Mouse (Mus musculus): ENCODE measurements around the gene Zfp362.

Zfp362 gene

DNA sequence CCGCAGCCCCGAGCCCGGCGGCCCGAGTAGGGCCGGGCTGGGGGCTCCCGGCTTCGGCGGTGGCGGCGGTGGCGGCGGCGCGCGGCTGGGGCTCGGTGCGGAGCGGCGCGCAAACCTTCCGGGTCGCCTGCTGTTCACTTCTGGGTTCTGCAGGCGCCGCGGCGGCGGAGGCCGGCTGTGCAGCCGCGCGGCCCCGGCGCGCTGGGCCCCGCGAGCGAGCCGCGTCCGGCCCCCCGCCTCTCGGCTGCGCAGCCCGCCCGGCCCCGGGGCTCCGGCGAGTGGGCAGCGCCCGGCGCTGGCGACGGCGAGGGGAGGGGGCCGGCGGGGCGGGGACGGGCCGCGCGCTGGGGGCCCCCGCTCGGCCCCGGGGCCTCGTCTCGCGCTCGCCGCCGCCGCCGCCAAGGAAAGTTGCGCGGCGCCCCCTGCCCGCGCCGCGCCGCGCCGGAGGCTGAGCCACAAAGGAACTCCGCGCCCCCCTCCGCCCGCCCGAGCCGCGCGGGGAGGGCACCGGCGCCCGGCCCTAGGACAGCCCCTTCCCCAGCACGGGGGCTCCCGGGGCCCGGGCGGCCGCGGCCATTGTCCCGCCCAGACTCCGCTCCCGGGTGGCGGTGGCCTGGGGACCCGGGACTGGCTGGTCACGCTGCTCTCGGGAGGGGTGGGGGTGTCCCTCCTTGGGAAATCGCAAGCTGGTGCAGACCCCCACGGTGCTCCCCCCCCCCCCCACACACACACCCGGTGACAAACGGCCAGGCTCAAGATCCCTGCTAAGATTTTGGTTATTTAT is at the start of gene Zfp362:
Gene Zfp362 (minus strand): TSS at position 3 of the 784 bp plus-strand sequence.
- no peak for DNase-seq (ENCODE audit: low read depth, low spot score)

DNA sequence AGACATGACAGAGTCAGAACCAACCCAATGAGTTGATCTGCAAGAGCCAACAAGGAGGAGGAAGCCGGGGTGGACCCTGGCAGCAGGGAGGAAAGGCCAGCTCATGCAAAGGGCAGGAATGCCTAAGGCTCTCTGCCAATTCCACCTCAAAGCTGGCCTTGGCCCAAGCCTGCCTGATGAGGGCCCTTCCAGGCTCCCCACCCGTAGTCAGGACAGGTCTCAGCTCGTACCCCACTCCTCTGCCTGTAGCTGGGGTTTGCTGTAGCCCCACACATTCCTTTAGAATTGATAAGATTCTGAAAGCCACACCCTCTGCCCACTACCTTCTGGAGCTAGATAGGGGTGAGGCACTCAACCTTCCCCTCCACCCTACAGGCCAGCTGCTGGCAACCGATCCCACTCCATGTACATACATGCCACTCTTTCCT is 49.8 kb upstream of the Zfp362 start:
- no peak for DNase-seq (ENCODE audit: low read depth, low spot score)

DNA sequence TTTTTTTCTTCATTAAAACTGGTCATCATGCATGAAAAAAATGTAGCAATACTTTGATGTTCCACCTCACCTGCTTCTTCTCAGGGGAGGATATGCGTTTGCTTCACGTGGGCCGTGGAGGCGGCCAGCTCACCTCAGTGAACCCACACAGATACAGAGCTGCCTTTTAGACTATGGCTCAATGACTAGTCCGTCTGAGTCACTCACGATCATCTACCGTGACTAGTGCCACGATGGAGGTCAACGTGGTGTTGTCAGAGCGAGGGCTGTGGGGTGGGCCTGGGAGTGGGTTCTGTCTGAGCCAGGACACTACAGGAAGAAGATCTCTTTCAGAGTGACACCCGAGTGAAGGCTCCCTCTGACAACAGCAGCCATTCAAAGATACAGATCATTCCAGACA is 47.3 kb upstream of the Zfp362 start:
- no peak for DNase-seq (ENCODE audit: low read depth, low spot score)

DNA sequence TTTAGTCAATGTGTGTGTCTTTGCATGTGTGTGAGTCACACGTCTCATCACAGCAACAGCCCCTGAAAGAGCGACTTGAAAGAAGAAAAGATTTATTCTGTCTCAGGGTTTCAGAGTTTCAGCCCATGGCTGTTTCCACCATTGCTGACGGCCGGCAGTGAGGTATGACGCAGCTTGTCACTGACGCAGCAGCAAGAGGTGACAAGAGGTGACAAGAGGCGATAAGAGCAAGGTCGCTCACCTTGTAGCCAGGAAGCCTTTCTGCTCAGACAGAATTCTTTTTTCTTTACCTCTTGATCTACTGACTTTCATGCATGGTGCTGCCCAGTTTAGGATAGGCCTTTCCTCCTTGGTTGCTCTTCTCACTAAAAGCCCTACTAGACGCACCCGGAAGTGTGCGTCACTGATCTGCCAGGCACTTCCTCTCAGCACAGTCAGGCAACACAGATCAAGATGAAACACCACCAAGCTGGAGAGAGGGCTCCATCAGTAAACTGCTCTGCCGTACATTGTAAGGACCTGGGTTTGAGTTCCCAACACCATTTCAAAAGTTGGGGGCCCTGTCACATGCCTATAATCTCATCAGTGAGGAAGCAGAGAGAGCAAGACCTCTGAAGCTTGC is 46.5 kb upstream of the Zfp362 start:
- DNase-seq (ENCODE audit: low read depth, low spot score), result no peak

DNA sequence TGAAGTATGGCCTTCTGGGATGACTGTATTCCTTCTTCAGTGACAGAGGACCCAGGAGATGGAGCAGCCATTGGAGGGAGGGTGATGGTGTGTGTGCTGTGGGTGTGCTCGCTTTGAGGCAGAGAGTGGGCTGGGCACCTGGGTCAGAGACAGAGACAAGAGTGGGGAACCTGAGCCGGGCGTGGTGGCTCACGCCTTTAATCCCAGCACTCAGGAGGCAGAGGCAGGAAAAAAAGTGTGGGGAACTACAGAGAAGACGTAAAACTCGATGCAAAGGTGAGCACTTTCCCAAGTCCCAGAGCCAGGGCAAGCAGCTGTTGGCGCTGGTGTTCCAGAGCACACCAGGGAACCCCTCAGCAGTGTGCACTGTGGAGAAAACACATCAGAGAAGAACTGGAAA is 43.8 kb upstream of the Zfp362 start:
- DNase-seq (ENCODE audit: low read depth, low spot score), result no peak

DNA sequence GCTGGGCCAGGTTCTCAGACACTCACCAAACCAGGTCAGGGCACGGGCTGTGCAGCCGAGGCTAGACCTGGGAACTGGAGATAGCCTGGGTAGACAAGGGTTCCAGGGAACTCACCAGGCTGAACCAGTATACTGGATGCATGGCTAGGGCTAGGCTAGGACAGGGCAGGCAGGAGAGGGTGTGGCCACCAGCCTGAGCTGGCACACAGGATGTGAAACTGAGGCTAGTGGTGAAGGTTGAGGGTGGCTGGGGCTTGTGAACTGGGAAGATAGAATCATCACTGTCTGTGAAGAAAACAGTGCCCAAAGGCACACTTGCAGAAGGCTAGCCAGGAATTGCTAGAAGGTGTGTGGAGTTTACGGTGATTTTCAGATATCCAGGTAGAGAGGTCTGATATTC is 43.1 kb upstream of the Zfp362 start:
- DNase-seq (ENCODE audit: low read depth, low spot score), result no peak

DNA sequence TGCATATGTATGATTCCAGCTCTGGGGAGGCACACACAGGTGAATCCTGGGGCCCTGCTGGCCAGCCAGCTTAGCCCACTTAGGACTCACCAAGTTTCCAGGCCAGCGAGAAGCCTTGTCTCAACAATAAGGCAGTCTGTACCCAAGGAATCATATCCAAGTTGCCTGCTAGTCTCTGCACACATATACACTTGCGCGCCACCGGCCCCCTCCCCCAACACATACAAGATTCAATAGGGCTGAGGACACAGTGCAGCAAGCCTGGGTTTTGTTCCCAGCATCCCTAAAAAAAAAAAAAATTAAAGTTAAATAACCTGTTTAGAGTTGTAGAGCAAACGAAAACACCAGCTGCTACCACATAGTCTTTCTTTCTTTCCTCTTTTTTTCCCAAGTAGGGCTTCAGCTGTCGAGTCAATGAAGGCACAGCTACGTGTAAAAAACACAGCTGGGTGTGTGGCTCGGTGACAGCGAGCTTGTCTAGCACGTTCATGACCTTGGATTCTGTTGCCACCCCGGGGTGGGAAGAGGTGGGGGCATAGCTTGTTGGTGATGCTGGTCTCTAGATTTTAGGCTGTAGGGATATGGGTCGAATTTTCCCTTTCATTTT is 39.6 kb upstream of the Zfp362 start:
- no peak for DNase-seq (ENCODE audit: low read depth, low spot score)

GRCm38 (mm10) chr4:128844566-128844965 is 38.7 kb upstream of the Zfp362 start:
- DNase-seq (ENCODE audit: low read depth, low spot score), result no peak

DNA sequence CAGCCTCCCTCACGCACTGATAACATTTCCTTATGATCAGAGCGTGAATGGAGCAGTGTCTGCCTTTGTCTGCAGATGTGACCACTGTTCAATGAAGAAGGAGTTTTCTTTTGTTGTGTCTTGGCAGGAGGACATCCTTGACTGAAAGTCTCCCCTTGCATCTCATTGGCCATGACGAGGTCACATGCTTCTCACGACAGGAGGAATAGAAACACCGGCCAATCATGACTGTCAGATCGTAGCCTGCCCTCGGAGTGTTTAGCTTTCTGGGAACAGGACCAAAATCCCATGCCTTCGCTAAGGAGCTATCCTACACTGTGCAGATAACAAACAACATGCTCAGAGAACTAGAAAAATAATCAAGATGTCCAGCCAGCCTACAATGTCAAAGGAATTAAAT is 35.4 kb upstream of the Zfp362 start:
- DNase-seq (ENCODE audit: low read depth, low spot score), result no peak

DNA sequence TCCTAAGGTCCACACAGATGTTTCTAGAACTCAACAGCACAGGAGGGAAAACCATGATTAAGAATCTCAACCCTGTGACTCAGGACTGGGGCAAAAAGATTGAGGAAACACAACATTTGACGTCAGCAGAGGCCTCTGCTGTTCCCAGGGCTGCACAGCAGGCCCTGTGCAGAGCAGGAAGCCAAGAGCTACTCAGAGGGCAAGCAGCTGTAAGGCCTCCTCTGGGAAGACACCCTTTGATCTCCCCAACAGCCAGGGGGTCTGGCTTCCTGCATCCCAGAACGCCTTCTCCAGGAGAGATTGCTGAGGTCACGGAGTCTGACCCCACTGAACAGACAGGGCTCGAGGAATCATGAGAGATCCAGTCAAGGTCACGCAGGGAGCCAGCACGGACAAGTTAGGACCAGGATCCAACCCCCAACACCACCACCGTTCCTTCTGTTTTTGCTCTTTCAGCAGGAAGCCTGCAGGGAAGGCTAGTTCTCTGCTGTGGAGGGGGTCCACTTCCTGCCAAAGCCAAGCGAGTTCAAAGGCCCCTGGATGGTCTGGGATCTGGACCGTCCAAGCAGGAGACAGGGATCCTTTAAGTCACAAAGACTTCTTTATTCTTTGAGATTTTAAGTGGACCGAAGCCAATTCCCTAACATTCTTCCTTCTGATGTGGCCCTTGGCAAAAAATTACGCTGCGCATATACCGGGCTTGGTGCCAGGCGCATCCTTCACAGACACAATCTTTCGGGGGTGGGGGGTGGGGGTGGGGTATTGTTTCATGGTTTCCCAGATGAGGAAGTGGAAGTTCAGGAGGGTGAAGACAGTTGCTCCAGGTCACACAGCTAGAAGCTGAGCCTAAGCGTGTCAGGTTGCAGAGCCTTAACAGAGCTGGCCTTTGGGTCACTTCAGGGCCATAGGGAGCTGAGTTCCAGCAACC is 34.2 kb upstream of the Zfp362 start:
- no peak for DNase-seq (ENCODE audit: low read depth, low spot score)

DNA sequence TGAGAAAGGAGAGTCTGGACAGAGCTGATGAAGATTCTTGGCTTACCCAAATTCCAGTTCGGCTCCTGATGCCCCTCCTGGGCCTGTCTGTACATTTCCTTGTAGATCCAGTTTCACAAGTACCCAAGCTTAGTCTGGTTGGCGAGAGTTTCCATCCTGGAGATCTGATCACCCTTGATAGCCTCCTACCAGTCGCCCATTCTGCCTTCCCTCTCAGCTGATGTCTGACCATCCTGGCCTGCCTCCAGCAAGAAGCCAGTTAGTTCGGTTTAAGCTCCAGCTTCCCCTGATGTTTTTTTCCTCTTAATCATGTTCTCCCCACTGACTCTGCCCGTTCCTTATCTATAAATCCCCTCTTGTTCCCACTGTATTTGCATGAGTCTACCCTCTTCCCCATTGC is 32.4 kb upstream of the Zfp362 start:
- DNase-seq (ENCODE audit: low read depth, low spot score), result no peak

DNA sequence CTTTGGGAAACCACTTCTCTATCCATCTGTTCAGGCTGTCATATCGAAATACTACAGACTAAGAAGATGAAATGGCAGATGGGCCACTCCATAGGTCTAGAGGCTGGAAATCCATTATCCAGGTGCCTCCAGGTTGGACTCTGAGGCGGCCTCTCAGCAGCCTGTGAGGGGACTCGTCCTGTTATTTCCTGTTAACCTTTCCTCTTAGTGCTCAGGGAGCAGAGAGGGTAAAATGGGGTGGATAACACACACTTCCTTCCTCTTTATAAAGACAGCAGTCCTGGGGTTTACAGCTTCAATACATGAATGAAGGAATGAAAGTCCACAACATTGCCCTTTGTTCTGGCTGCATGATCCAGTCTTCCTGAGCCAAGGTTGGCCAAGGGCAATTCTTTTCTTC is 18.3 kb upstream of the Zfp362 start:
- DNase-seq (ENCODE audit: low read depth, low spot score), result no peak

DNA sequence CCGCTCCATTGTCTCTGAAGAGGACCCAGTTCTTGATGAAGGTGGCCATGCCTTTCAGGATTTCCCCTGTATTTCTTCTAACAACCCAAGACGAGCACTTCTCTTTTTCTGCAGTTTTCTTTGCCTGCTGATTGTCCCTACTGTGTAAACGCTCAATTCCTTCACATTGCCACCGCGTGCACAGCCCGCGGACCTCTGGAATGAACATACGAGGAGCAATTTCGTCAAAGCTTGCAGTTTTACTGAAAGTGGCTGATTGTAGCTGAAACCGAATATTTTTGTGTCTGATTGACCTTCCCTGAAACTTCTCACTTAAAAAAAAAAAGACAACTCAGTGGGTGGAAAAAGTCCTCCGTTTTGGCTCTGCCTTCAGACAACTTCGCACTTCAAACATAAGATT is 14.7 kb upstream of the Zfp362 start:
- no peak for DNase-seq (ENCODE audit: low read depth, low spot score)

DNA sequence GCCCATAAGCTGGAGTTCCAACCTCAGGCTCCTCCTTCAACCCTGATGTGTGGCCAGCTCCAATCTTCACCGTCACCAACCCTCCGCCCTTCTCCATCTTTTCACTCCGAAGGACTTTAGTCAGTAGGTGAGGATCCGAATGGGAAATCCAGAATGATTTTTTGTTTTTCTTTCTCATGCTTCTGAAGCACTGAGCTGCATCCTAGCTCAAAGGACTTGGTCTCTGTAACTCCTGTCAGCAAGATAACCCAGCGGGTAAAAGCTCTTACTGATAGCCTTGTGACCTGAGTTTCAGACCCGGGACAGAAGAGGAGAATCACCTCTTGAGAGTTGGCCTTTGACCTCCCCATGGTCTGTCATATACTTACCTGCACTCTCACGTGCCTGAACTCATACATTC is 11.2 kb upstream of the Zfp362 start:
- no peak for DNase-seq (ENCODE audit: low read depth, low spot score)

DNA sequence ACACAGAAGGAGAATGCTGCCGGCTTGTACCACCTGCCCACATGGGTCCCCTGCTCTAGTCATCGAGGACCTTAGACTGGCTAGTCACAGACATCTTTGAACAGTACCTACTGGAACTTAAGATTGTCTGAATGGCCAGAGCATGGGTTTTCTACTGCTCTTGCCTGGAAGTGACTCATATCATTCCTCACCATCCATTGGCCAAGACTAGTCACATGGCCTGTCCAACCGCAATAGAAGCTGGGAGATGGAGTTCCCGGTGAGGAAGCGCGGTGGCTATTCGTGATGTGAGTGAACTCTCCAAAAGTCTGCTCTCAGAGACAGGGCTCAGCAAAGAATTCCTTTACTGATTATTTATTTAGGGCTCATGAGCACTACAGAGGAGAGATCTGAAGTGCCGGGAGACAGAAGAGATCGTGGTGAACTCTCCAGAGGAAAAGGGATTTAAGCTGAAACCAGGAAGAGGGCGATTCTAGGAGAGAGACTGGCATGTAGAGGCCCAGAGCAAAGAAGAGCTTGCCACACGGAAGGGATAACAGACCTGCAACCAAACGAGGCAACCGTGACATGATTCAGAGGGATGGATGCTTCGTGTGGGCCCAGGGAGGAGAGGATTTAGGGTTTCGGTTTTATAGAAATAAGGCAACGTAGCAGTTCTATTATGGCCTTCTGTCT is 5.7 kb upstream of the Zfp362 start:
- DNase-seq (ENCODE audit: low read depth, low spot score), result peak; percentile 85

- no peak for DNase-seq (ENCODE audit: low read depth, low spot score)
Observed at GRCm38 (mm10) chr4:128806827-128807179, 958 bp upstream of the Zfp362 start.

GRCm38 (mm10) chr4:128805150-128806042 is 449 bp downstream of the Zfp362 start:
- no peak for DNase-seq (ENCODE audit: low read depth, low spot score)

DNA sequence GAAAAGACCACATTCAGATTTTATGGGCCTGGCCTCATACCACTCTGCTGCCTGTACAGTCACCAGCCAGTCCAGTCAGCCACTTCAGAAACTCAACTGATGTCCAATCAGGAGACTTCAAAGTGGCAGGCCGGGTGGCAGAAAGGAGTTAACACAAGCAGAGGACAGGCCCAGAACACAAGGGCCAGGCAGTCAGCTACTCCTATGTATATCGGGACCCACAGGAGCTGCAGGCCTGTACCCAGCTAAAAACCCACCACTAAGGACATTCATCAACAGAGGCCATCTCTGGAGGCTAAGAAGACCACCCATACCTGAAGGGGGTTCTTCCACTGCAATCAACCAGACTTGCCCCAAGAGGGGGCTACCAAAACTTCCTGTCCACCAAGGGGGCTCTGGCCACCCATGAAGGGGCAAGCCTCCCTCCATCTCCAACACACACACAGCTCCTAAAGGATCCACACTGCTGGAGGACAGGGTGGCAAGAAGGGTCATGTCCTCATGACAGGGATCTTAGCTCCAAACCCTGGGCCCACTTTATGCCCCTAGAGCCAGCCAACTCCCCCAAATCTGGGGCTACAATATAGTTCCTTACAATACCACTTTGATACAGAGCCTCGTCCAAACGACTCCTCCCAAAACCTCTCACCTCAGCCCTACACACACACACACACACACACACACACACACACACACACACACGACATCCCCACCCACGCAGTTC is 1.3 kb downstream of the Zfp362 start:
- no peak for DNase-seq (ENCODE audit: low read depth, low spot score)

DNA sequence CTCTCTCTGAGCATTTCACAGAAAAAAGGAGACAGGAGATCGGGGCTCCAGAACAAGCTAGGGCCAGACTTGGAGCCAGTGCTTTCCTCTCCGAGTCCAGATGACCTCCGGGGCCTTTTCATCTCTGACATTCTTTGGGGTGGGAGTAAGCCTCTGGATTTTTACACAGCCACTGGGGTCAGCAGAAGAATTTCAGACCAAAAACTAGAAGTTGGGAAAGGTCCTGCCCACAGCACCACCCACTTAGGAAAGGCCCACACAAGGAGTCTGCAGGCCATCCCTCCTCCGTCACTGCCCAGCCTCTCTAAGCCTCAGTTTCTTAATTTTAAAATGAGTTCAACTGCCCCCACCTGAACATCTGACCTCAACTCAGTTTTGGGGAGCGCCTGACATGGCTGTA is 2.3 kb downstream of the Zfp362 start:
- no peak for DNase-seq (ENCODE audit: low read depth, low spot score)

Measured in brain, embryonic 18.5 days (tissue).